Mouse (Mus musculus): ENCODE measurements at regions not wholly inside any gene's neighbourhood (a gene's known extent, or its start where the extent isn't known, plus 50 kb on each side); places are given as distances from the start of the nearest gene placed in this dataset.

DNA sequence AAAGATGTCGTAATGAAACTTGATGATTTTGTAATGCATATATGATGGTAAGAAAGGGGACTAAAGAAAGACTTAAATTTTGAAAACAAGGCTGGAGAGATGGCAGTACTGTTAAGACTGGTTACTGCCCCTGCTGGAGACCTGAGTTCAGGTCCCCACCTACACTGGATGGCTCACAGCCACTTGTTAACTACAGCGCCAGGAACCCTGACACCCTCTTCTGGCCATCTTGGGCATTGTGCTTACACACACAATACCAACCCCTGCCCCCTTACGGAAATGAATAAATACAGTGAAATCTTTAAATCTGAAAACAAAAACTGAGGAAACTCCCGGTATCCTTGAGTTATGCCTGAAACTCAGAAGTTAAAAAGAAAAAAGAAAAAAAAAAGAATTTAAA lies 131.7 kb upstream of the Dynlrb2 start:
- TF ChIP-seq CTCF (IDR thresholded peaks at IDR 0.05; ENCODE audit: borderline replicate concordance, insufficient read depth, low read depth, low read length) (peak; percentile 54; the same call in 1 of the 2 replicates), POLR2A (IDR thresholded peaks at IDR 0.05; ENCODE audit: borderline replicate concordance, insufficient read depth, low read length) (no peak)

Data from cerebellum, adult 2 months (tissue).